Mouse (Mus musculus) hematopoietic stem cell, adult 5-6 weeks (primary cell): ENCODE data around the gene Tbx6. TPM values are rescaled to one million over a fixed set of nuclear protein-coding genes. Genes with fewer than 3 reads are reported as not detected.

ENCODE experiments used
- ATAC-seq, 2 experiments: fragments of 125-278 bp in 1 of 2; replicated peaks in 1 of 2; 2 replicates each; pipeline ENCODE4 v1.8.0; 2016 to 2017; ENCODE audit warnings: inconsistent platforms in 2 of 2, mild to moderate bottlenecking in 2 of 2, moderate number of reproducible peaks in 2 of 2, low read depth in 1 of 2, moderate TSS enrichment in 1 of 2; ENCODE audit not compliant: low FRiP score in 2 of 2, poor library complexity in 2 of 2, severe bottlenecking in 2 of 2, insufficient read depth in 1 of 2, low TSS enrichment in 1 of 2
- total RNA-seq: library from RNA; stranded (forward); fragments of 172-1452, 232-1000 nt; gene quantifications from 2 replicates; pipeline ENCODE4 v1.2.3, GENCODE M21; 2017

The Tbx6 gene
- total RNA-seq, 1 experiment from 2014 or later = not detected

- no peak for ATAC-seq
Measured at GRCm38 (mm10) chr7:126800269-126801056, 19.2 kb downstream of the Tbx6 start.

DNA sequence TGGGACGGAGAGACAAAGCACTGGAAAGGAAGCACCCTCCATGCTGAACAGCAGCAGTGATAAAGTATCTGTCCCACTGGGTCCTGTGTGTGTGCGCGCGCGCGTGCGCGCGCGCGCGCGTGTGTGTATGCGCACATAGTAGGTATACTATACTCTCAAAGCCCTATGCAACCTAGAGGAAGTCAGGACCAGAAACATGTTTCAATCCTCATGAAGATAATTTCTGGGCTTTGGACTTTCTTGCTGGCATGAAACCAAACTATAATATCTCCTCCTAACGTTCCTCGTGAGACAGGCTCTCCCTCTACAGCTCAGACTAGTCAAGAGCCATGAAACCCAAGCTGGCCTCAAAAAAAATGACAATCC, 19.8 kb downstream of the Tbx6 start:
- no peak for ATAC-seq

DNA sequence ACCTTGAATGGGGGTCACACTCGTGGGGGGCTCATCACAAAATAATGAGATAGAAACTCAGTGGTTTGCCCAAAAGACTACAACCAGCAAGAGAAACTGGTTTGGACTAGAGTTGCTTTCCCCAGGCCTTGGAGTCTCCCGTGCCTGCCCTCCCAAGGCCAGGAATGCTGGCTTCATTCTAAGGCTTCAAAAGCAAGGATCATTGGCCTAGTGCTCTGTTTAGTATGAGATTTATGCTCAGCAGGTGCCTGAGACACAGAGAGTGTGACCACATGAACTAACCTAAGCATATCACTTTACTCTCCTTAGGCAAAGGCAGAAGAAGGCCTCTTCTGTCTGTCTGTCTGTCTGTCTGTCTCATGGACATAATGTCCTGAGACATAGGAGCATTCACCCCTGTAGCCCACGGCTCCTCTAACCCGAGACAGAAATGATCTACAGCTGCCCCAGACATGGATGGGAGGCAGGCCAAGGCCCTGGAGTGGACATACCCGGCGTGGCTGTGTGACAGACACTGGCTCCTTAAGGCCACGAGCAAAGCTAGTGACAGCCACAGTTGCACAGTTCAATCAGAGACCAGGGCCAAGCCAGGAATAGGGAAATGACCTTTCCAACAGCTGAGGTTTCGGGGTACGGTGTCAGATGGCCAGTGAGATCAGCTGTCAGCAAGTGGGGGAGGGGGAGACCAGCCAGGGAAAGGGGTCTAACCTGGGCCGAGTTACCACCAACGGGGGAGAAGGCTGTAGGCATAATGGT, 21.0 kb downstream of the Tbx6 start:
- ATAC-seq = no peak

- no peak for ATAC-seq
Measured at GRCm38 (mm10) chr7:126803181-126803580, 21.9 kb downstream of the Tbx6 start.

DNA sequence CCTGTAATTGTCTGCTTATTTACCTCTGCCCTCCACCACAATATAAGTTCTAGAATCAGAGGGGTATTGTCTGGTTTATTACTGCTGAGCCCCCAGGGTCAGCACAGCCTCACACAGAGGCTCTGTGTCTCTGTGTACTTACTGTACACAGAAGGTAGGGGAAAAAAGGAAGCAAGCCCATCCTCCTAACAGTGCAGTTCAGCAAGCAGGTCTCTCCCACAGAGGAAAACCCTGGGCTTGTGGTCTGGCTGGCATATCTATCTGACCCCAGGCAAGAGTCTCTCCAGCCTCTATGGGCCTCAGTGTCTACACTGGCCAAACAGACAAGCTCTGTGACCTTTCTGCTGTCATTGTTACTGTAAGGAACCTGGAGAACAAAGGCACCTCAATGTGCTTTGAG, 22.5 kb downstream of the Tbx6 start:
- no peak for ATAC-seq

DNA sequence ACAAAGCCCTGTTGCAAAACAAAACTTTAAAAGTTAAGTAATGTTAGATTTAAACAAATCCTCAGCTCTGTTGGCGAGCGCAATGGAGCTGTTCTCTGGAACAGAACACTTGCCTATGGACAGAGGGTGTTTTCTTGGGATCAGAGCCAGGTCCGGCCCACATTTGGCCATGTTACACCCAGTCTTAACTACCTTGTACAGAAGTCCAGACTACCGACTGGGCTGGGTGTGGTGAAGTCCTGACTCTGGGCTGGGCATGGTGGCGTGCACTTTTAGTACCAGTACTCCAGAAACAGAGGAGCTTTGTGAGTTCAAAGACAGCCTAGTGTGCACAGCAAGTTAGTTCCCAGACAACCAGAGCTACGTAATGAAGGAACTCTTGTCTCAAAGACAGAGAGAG, 25.7 kb downstream of the Tbx6 start:
- no peak for ATAC-seq

GRCm38 (mm10) chr7:126807405-126807804, 26.1 kb downstream of the Tbx6 start:
- no peak for ATAC-seq

- ATAC-seq = peak; percentile 85 to 86
Measured at GRCm38 (mm10) chr7:126808703-126809455, 27.6 kb downstream of the Tbx6 start.

DNA sequence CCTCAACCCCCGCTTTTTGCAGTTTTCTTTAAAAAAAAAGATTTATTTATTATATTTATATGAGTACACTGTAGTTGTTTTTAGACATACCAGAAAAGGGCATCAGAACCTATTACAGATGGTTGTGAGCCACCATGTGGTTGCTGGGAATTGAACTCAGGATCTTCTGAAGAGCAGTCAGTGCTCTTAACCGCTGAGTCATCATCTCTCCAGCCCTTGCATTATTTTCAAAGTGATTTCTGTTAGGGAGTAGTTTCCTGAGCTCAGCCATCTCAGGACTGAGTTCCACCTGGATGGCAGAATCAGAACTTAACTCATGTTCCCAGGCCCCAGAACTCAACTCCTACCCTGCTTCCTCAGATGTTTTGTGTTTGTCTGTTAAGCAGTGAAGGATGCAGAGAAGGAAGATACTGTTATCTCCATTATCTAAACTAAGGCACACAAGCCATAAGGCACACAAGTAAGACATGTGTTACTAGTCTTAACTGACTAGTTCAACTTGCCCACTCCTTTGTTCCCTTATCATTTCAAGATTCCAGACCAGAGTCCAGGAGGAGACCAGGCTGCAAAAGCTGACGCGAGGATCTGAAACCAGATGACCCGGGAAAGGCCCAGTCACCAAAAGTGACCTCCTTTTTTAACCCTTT, 28.6 kb downstream of the Tbx6 start:
- no peak for ATAC-seq

DNA sequence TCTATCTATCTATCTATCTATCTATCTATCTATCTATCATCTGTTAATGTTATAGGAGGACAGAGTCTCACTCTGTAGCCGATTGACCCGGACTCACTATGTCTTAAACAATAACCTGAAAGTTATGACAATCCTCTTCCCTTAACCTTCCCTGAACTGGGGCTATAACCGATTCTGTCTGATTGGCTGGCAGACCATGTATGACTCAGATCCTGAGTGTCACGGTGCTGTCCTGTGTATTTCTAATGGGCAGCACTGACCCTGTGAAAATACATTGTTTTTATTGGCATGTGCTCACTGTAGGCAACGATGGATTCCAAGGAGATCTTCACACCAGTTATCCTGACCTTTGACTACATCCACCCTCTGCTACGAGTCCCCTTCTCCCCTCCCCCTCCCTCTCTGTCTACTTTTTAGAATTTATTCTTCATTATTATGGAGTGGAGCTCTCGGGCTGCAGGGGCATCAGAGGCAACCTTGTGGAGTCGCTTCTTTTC, 34.5 kb downstream of the Tbx6 start:
- ATAC-seq = no peak

DNA sequence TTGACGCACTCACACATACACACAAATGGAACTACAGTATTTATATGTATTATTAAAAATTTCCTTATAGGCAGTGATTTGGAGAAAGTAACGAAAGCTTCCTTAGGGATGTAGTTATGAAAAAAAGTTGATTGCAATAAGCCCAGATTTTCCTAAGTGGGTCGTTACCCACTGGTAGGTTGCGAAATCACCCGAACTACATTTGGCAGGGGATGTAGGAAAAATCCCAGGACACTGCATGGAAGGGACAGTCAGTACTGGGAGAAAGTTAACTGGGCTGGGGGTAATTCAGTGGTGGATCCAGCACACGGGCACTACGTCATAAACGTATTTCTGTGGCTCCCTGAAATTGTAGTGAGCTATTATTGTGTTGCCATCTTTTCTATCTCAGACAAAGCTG, 35.2 kb downstream of the Tbx6 start:
- ATAC-seq = no peak

- ATAC-seq = no peak
Measured at GRCm38 (mm10) chr7:126817595-126817994, 36.3 kb downstream of the Tbx6 start.

DNA sequence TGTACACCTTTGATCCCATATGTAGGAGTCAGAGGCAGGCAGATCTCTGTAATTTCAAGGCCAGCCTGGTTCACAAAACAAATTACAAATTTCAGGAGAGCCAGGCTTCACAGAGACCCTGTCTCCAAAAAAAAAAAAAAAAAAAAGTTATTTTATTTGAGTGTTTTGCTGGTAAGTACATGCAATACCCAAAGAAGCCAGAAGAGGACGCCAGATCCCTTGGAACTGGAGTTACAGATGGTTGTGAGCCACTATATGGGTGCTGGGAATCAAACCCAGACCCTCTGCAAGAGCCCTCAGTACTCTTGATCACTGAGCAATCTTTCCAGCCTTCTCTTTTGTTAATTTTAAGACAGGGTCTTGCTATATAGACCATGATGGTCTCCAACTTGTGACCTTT, 37.5 kb downstream of the Tbx6 start:
- ATAC-seq = no peak

GRCm38 (mm10) chr7:126821835-126822511, 40.7 kb downstream of the Tbx6 start:
- ATAC-seq = peak; percentile 79 to 89

- ATAC-seq = no peak
Measured at GRCm38 (mm10) chr7:126822741-126823140, 41.5 kb downstream of the Tbx6 start.

GRCm38 (mm10) chr7:126823202-126823711, 42.0 kb downstream of the Tbx6 start:
- no peak for ATAC-seq

- no peak for ATAC-seq
Measured at GRCm38 (mm10) chr7:126823940-126824339, 42.7 kb downstream of the Tbx6 start.
